Mouse (Mus musculus) liver, embryonic 14.5 days (tissue): ENCODE measurements at regions not wholly inside any gene's neighbourhood (a gene's known extent, or its start where the extent isn't known, plus 50 kb on each side); places are given as distances from the start of the nearest gene placed in this dataset.

Experiments
- CTCF ChIP-seq: IDR thresholded peaks from 2 replicates; pipeline ENCODE4 v1.5.1; 2016; ENCODE audit warnings: antibody characterized with exemption, low read depth, control low read depth
- EP300 ChIP-seq: IDR thresholded peaks from 2 replicates; pipeline ENCODE4 v1.6.1; 2016; ENCODE audit warnings: antibody characterized with exemption, low read depth

DNA sequence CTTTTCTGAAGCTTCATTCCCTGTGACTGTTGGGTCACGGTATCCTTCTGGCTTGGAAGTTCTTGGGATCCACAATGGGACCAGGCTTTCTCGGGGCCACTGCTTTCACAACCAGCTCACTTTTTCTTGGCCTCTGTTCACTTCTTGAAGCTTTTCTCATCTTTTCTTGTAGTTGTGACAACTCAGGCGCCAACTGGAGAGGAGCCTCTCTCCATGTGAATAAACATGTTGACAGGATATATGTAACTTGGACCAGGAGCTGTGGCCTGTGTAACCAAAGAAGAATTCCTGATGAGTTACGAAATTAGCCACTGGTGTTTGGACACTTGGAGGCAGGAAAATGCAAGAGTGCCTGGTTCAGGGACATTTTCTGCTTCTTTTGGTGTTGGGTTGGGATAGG, 148.1 kb upstream of the Gm12728 start:
- TF ChIP-seq CTCF (no peak), EP300 (no peak)
